Mouse (Mus musculus) intestine, embryonic 15.5 days (tissue): Measurements from ENCODE around the gene Il23a. TPM values are rescaled to one million over a fixed set of nuclear protein-coding genes. Genes with fewer than 3 reads are reported as not detected.
"Not testable (repeated sequence)": the region's sequence is repeated elsewhere in the genome, so short reads cannot be mapped to it uniquely, and the experiment has no call there.

Experiments used
- ATAC-seq: fragments of 200-750 bp; cut with Nextera tagmentation; 2 replicates; pipeline ENCODE4 v1.8.0; 2017; ENCODE audit warnings: moderate TSS enrichment, moderate library complexity
- H3K27ac ChIP-seq: fragments of 300-500 bp; sonication (generic); 2 replicates; pipeline ENCODE4 v1.5.1; 2015; ENCODE audit warnings: mild to moderate bottlenecking, inconsistent platforms
- H3K27me3 ChIP-seq: fragments of 300-500 bp; sonication (generic); replicated peaks from 2 replicates; pipeline ENCODE4 v1.6.1; 2015; ENCODE audit warnings: inconsistent platforms
- H3K36me3 ChIP-seq: fragments of 300-500 bp; sonication (generic); 2 replicates; pipeline ENCODE4 v1.6.1; 2015; ENCODE audit warnings: inconsistent platforms
- H3K4me1 ChIP-seq: fragments of 300-500 bp; sonication (generic); replicated peaks from 2 replicates; pipeline ENCODE4 v1.6.1; 2015; ENCODE audit warnings: inconsistent platforms
- H3K4me2 ChIP-seq: fragments of 300-500 bp; sonication (generic); replicated peaks from 2 replicates; pipeline ENCODE4 v1.6.1; 2015; ENCODE audit warnings: mild to moderate bottlenecking, inconsistent platforms
- H3K4me3 ChIP-seq: fragments of 300-500 bp; sonication (generic); replicated peaks from 2 replicates; pipeline ENCODE4 v1.5.1; 2015; ENCODE audit warnings: inconsistent platforms
- H3K9ac ChIP-seq: fragments of 300-500 bp; sonication (generic); 2 replicates; pipeline ENCODE4 v1.6.1; 2015; ENCODE audit warnings: inconsistent platforms
- H3K9me3 ChIP-seq: fragments of 300-500 bp; sonication (generic); 2 replicates; pipeline ENCODE4 v1.6.1; 2016; ENCODE audit warnings: inconsistent platforms
- WGBS: fragments of 180-500 bp; shearing (Covaris S2); methylation state at CpG from one replicate; pipeline ENCODE4 v1.1.7; 2015; 5-methylcytosine and 5-hydroxymethylcytosine counted together
- polyA plus RNA-seq: library from polyadenylated mRNA; unstranded; fragments of >200 nt; fragmentation: Nextera tagmentation; extraction: Ambion mirVana; gene quantifications from 2 replicates; pipeline ENCODE4 v1.2.1, GENCODE M21; 2015

Gene Il23a
- polyA plus RNA-seq, 1 experiment from 2014 or later: 0.31 TPM

DNA sequence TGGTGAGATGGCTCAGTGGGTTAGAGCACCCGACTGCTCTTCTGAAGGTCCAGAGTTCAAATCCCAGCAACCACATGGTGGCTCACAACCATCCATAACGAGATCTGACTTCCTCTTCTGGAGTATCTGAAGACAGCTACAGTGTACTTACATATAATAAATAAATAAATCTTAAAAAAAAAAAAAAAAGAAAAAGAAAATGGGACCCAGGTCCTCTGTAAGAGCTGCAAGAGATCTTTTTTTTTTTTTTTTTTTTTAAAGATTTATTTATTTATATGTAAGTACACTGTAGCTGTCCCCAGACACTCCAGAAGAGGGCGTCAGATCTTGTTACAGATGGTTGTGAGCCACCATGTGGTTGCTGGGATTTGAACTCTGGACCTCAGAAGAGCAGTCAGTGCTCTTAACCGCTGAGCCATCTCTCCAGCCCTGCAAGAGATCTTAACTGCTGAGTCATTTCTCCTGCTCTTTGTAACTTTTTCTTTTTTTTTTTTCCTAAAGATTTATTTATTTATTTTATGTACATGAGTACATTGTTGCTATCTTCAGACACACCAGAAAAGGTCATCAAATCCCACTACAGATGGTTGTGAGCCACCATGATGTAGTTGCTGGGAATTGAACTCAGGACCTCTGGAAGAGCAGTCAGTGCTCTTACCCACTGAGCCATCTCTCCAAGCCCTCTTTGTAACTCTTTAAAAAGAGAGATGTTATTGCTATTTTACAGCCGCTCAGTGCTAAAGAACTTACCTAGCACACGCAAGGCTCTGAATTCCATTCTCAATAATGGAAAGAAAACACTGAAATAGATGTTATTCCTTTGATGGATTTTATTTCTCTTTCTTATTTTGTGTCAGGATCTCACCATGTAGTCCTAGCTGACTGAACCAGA, 34.1 kb upstream of the Il23a start:
- WGBS: 78% methylated on average over 6 of the region's 6 CpGs
- H3K27me3 ChIP-seq, H3K4me2 ChIP-seq, H3K4me3 ChIP-seq, H3K36me3 ChIP-seq, H3K27ac ChIP-seq, H3K9ac ChIP-seq, ATAC-seq, H3K9me3 ChIP-seq: not testable (repeated sequence)
- H3K4me1 ChIP-seq: peaks cover 12% of the 10 kb centered on the region; the same call in 1 of the 2 replicates

DNA sequence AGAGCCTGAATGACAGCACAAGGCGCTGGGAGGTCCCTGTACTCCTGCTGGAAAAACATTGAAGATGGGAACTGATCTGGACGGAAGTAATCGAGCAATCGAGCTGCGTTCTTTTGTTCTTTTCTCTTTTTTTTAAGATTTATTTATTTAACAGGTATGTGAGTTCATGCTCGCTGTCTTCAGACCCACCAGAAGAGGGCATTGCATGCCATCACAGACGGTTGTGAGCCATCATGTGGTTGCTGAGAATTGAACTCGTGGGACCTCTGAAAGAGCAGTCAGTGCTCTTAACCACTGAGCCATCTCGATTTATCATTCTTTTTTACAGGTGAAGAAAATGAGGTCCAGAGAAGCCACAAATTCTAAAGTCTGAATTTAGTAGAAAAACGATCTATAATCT, 29.1 kb upstream of the Il23a start:
- peaks cover 20% of the 10 kb centered on the region for H3K36me3 ChIP-seq
- no peaks in the 10 kb centered on the region for H3K9me3 ChIP-seq
- no peak for ATAC-seq
- WGBS: 90% methylated on average over 10 of the region's 10 CpGs
- no peak overlapping the region for H3K9ac ChIP-seq
- no peak overlapping the region for H3K27ac ChIP-seq
- no peak overlapping the region for H3K4me3 ChIP-seq
- H3K4me2 ChIP-seq: no peak overlapping the region
- H3K27me3 ChIP-seq: no peaks in the 10 kb centered on the region
- peaks cover 10% of the 10 kb centered on the region; the same call in 1 of the 2 replicates for H3K4me1 ChIP-seq

DNA sequence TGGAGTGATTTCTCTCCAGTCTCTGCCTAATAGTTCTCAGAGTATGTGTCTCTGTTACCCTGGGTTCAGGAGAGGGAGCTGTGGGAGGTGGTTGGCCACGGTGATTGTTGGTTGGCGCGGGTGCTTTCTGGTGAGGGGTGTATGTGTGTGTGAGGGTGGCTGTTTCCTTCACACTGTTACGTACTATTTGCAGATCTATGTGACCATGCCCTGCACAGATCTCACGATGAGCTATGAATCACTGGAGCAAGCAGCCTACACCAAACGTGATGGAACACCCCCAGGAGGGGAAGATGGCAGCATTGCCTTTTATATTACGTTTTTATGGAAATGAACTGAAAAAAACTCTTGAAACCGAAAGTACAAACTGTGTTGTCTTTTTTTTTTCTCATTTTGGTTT, 28.3 kb upstream of the Il23a start:
- WGBS: 96% methylated on average over 8 of the region's 8 CpGs
- no peak overlapping the region for H3K9ac ChIP-seq
- no peak for ATAC-seq
- H3K4me2 ChIP-seq: no peak overlapping the region
- peaks cover 10% of the 10 kb centered on the region; the same call in 1 of the 2 replicates for H3K4me1 ChIP-seq
- H3K36me3 ChIP-seq: peaks cover 20% of the 10 kb centered on the region
- H3K4me3 ChIP-seq: no peak overlapping the region
- no peak overlapping the region for H3K27ac ChIP-seq
- H3K27me3 ChIP-seq: no peaks in the 10 kb centered on the region
- H3K9me3 ChIP-seq: no peaks in the 10 kb centered on the region

DNA sequence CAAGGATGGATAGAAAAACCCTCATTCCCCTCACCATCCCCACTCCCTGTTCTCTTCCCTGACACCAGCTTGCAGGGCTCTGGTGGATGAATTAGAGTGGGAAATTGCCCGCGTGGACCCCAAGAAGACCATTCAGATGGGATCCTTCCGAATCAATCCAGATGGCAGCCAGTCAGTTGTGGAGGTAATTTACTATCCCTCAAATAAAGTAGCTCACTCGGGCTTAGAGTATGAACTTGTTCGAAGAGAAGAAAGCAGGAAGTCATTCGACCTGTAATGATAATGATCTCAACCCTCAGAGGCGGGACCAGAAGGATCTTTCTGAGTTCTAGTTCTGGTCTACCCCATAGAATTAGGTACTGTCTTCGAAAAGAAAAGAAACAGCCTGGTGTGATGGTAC, 25.0 kb upstream of the Il23a start:
- peak overlapping the region; percentile 91 for H3K4me3 ChIP-seq
- 62% methylated on average over 8 of the region's 8 CpGs for WGBS
- no peak for ATAC-seq
- H3K36me3 ChIP-seq: peaks cover 36% of the 10 kb centered on the region
- H3K9me3 ChIP-seq: no peaks in the 10 kb centered on the region
- H3K27me3 ChIP-seq: no peaks in the 10 kb centered on the region
- H3K27ac ChIP-seq: peak overlapping the region; percentile 97
- peak overlapping the region; percentile 98 for H3K9ac ChIP-seq
- peaks cover 10% of the 10 kb centered on the region; the same call in 1 of the 2 replicates for H3K4me1 ChIP-seq
- peak overlapping the region; percentile 78 for H3K4me2 ChIP-seq

DNA sequence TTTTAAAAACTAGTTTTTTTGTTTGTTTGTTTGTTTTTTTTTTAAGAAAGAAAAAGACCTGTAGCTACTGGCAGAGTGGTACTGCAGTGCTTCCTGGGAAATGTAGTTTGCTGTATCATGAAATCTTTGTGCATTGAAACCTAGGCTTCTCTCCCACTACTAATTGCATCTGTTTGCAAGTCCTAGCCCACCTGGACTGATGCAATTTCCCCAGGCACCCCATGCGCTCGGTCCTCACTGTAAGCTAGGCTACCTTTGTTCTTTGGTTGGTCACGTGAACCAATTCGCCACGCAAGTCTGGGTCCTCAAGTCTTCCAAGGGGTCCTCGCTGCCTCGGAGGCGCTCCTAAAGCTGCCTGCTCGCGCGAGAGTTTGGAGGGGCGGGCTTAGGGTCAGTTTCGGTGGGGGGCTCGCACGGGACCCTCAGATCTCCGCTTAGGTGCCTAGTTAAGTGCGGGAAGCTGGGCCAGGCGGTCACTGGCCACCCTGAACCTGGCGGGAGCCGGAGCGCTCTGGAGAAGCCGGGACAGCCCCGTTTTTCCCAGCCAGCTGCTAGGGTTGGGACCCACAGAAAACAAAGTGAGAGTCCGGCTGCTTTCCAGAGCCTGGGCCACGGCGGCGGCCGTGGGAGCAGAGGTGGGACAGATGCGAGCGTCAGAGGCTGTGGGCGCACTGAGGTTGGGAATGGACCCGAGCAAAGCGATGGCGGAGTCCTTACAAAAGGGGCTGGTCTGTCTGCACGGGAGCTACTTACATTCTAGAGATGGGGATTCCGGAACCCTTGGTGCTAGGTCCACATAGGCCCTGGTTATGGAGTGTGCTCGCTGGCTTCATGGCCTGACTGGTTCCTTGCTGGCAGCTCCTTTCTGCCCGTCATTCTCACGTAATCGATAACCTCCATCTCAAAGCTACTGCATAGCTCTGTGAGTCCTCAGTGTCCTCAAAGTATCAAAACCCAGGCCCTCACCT, 23.9 kb upstream of the Il23a start, which contains the start of gene Cnpy2:
Gene Cnpy2, plus strand, starts transcription at position 319 of the 968 bp plus-strand sequence.
- peak within 1 kb of the TSS; percentile 91 for H3K4me3 ChIP-seq
- H3K27me3 ChIP-seq: no peaks in the 10 kb centered on the region
- ATAC-seq: peak; percentile 93
- H3K9ac ChIP-seq: peak within 1 kb of the TSS; percentile 98
- WGBS: under 1% methylated on average over 40 of the region's 40 CpGs
- peak within 1 kb of the TSS; percentile 97 for H3K27ac ChIP-seq
- peaks cover 10% of the 10 kb centered on the region; the same call in 1 of the 2 replicates for H3K4me1 ChIP-seq
- H3K9me3 ChIP-seq: no peaks in the 10 kb centered on the region
- H3K4me2 ChIP-seq: peak within 1 kb of the TSS; percentile 78
- peaks cover 42% of the 10 kb centered on the region for H3K36me3 ChIP-seq

DNA sequence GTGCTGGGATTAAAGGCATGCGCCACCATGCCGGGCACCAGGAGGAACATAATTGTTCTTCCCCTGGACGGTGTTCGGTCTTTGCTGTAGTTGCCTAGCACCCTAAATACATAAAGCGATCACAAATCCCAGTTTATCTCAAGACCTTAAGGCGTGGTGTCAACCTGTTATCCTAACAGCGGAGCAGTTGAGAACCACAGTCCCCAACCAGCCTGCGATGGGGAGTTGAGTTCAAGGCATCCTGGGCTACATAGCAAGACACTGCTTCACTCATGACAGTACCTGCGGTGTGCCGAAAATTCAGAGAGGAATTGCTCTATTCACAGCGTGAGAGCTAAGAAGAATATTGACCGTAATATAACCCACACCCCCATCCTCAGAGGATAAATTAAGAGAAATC, 23.1 kb upstream of the Il23a start:
- Histone ChIP-seq H3K27ac (peak overlapping the region; percentile 42), H3K4me1 (peaks cover 10% of the 10 kb centered on the region; the same call in 1 of the 2 replicates), H3K36me3 (peaks cover 35% of the 10 kb centered on the region), H3K4me2 (peak overlapping the region; percentile 78), H3K27me3 (no peaks in the 10 kb centered on the region), H3K4me3 (peak overlapping the region; percentile 91), H3K9me3 (no peaks in the 10 kb centered on the region), H3K9ac (0 out of 2 replicates have a peak overlapping the region, but pooled peaks have one; percentile 11)
- 44% methylated on average over 12 of the region's 12 CpGs for WGBS
- ATAC-seq: no peak

DNA sequence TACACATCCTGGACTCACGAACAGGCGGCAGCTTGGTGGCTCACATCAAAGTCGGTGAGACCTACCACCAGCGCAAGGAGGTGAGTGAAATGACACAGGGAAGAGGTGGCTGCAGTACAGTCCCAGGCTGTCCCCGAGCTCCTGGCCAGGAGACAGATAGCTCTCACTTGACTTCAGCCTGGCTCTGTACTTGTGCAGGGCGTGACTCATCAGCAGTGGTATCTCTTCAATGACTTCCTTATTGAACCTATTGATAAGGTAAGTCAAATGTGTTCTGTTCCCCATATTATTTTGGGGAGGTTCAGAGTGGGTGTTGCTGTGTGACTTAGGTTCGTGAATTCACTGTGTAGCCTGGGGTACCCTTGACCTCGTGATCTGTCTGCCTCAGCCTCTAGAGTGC, 17.0 kb upstream of the Il23a start:
- H3K27ac ChIP-seq: no peak overlapping the region
- H3K4me2 ChIP-seq: no peak overlapping the region
- H3K4me3 ChIP-seq: no peak overlapping the region
- peaks cover 42% of the 10 kb centered on the region for H3K36me3 ChIP-seq
- no peak overlapping the region for H3K9ac ChIP-seq
- H3K27me3 ChIP-seq: no peaks in the 10 kb centered on the region
- no peaks in the 10 kb centered on the region for H3K9me3 ChIP-seq
- 89% methylated on average over 8 of the region's 8 CpGs for WGBS
- no peak; the same call in 1 of the 2 replicates for ATAC-seq
- no peaks in the 10 kb centered on the region for H3K4me1 ChIP-seq

DNA sequence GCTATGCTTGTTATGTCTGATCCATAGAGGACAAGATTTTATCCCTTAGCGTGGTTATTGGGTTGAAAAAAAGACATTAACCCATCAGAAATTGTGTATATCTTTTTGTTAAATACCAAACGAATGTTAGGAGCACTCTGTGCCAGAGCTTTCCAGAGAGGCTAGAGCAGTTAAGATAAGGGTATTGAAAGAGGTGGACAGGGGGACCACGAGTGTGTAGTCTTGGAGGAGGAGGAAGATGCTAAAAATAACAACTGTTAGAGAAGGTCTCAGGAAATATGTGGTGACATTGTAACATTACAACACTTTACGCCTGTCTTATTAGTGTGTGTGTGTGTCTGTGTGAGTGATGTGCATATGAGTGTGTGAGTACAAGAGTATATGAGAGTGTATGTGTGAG, 12.3 kb upstream of the Il23a start:
- peaks cover 24% of the 10 kb centered on the region; the same call in 1 of the 2 replicates for H3K36me3 ChIP-seq
- no peak for ATAC-seq

DNA sequence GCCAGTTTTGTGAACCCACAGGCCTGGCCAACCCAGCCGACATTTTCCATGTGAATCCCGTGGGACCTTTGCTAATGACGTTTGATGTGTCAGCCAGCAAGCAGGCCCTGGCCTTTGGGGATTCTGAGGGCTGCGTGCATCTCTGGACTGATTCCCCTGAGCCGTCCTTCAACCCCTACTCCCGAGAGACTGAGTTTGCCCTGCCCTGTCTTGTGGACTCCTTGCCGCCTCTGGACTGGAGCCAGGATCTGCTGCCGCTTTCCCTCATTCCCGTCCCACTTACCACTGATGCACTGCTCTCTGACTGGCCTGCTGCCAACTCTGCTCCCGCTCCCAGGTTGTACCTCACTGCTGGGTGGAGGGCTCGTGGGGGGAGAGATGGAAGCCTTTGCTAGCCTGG, 11.6 kb upstream of the Il23a start:
- 0 out of 2 replicates have a peak overlapping the region, but pooled peaks have one; percentile 19 for H3K9ac ChIP-seq
- no peak overlapping the region; the same call in 1 of the 2 replicates for H3K27ac ChIP-seq

More for the DNA sequence above, 12.3 kb upstream of the Il23a start:
- H3K9ac ChIP-seq: no peak overlapping the region
- no peaks in the 10 kb centered on the region for H3K9me3 ChIP-seq
- no peak overlapping the region for H3K4me2 ChIP-seq
- no peaks in the 10 kb centered on the region; the same call in 1 of the 2 replicates for H3K4me1 ChIP-seq
- H3K4me3 ChIP-seq: no peak overlapping the region
- no peak overlapping the region for H3K27ac ChIP-seq
- 77% methylated on average over 4 of the region's 4 CpGs for WGBS
- no peaks in the 10 kb centered on the region for H3K27me3 ChIP-seq

DNA sequence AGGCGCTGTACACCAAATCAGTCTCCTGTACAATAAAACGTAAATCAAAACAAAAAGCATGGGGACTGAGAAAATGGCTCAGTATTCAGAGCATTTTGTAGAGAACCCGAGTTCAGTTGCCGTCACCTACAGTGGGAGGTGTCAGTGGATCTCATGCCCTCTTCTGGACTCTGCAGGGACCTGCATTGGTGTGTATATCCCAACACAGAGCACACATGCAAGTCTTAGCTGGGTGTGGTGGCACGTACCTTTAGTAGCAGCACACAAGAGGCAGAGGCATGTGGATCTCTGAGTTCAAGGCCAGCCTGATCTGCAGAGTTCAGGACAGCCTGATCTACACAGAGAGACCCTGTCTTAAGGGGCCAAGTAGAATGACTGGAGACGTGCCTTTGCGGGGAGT, 11.1 kb upstream of the Il23a start:
- Histone ChIP-seq H3K27ac (no peak overlapping the region; the same call in 1 of the 2 replicates), H3K4me2 (no peak overlapping the region), H3K27me3 (no peaks in the 10 kb centered on the region), H3K36me3 (peaks cover 16% of the 10 kb centered on the region; the same call in 1 of the 2 replicates), H3K4me1 (no peaks in the 10 kb centered on the region; the same call in 1 of the 2 replicates), H3K9me3 (no peaks in the 10 kb centered on the region), H3K9ac (no peak overlapping the region), H3K4me3 (no peak overlapping the region)
- 90% methylated on average over 7 of the region's 7 CpGs for WGBS
- ATAC-seq: no peak

More for the DNA sequence above, 11.6 kb upstream of the Il23a start:
- peak; percentile 47 for ATAC-seq
- Histone ChIP-seq H3K27me3 (no peaks in the 10 kb centered on the region), H3K36me3 (peaks cover 19% of the 10 kb centered on the region; the same call in 1 of the 2 replicates), H3K4me3 (no peak overlapping the region), H3K9me3 (no peaks in the 10 kb centered on the region), H3K4me2 (no peak overlapping the region), H3K4me1 (no peaks in the 10 kb centered on the region; the same call in 1 of the 2 replicates)
- 53% methylated on average over 11 of the region's 11 CpGs for WGBS

DNA sequence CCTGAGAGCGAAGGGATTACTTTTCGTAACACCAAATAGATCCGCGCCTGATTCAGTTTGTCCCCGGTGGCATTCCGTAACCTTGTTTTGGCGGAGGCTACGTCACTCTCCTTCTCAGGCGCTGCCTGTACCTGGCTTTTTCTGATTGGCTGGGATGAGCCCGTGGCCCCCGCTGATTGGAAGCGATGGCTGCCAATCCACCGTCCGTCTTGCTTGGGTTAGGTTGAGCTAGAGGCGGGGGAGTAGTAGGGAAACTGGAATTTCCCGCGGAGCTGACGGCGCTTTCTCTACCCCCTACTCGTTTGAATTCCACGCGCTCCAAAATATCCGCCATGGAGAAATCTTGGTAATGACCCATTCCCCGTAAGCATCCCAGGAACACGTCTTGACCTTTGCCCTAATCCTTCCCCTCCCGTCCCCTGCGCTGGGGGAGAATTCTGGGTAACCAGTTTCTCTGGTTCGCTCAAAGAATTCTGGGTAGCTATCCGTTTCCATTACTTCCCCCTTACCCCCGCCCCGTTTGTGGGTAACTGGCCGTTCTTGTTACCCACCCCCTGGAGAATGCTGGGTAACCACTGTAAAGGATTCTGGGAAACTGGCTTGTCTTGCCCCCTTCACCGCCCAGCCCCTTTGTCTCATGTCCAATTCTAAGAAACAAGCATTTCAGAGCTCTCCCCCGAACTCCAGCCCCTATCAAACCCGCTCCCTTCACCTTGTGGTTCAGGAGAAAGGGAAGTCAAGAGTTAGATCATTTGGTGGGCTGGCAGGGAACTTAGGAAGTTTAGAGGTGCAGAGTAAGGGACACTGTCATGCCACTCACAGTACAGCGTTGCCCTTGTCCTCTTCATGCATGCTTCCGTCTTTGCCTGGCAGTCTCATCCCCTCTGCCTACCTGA, 4.8 kb upstream of the Il23a start, which contains the start of gene Pan2:
Gene Pan2, plus strand, starts transcription at position 210 of the 896 bp plus-strand sequence.
- H3K27me3 ChIP-seq: no peaks in the 10 kb centered on the region
- H3K27ac ChIP-seq: peak within 1 kb of the TSS; percentile 94
- peak within 1 kb of the TSS; percentile 42 for H3K4me3 ChIP-seq
- no peaks in the 10 kb centered on the region for H3K9me3 ChIP-seq
- 2% methylated on average over 37 of the region's 37 CpGs for WGBS
- H3K36me3 ChIP-seq: no peaks in the 10 kb centered on the region
- H3K4me2 ChIP-seq: peak within 1 kb of the TSS; percentile 75
- H3K9ac ChIP-seq: peak within 1 kb of the TSS; percentile 54
- H3K4me1 ChIP-seq: peaks cover 6% of the 10 kb centered on the region
- ATAC-seq: peak; percentile 100
